Mouse (Mus musculus): ENCODE measurements around the gene Ugt2b1.

- TF ChIP-seq CTCF (IDR thresholded peaks at IDR 0.05; ENCODE audit: extremely low read depth, insufficient read depth, insufficient read length, insufficient replicate concordance) (no peak), POLR2A (IDR thresholded peaks at IDR 0.05; ENCODE audit: low read depth, low read length) (no peak)
These were observed 14.8 kb downstream of the Ugt2b1 start for GRCm38 (mm10) chr5:86911357-86912099.

Data from spleen, adult 2 months (tissue).